In genomic region chr13:51964416-51964815, GRCm38 (mm10) we compare ENCODE assay signal across 8 mouse cellular contexts.
DNase-seq lines count a peak whose midpoint lies in the region; ATAC-seq lines count a peak whose summit lies in the region.

No protein-coding gene starts in this region.

- 31% methylated on average over 6 of the region's 6 CpGs for WGBS in midbrain, embryonic 16.5 days
- WGBS in midbrain, embryonic 15.5 days = 32% methylated on average over 6 of the region's 6 CpGs
- WGBS in kidney, embryonic 16.5 days = 50% methylated on average over 6 of the region's 6 CpGs
- WGBS in forebrain, embryonic 12.5 days = 43% methylated on average over 6 of the region's 6 CpGs

- peak overlapping the region; percentile 34; the same call in 1 of the 2 replicates for H3K27ac ChIP-seq in midbrain, embryonic 16.5 days (ENCODE audit: low read length)
- no peak overlapping the region for H3K27ac ChIP-seq in midbrain, embryonic 15.5 days
- H3K27ac ChIP-seq in kidney, embryonic 16.5 days (ENCODE audit: low read length) = peak overlapping the region; percentile 81
- H3K27ac ChIP-seq in forebrain, embryonic 12.5 days = no peak overlapping the region

- no peaks in the 10 kb centered on the region; the same call in 1 of the 2 replicates for H3K27me3 ChIP-seq in midbrain, embryonic 16.5 days (ENCODE audit: control insufficient read depth, insufficient read depth, low read depth, low read length)
- H3K27me3 ChIP-seq in midbrain, embryonic 15.5 days (replicated peaks) = no peaks in the 10 kb centered on the region
- H3K27me3 ChIP-seq in kidney, embryonic 16.5 days (ENCODE audit: insufficient read depth, low read length) = no peaks in the 10 kb centered on the region
- H3K27me3 ChIP-seq in megakaryocyte, embryonic 14.5 days (replicated peaks) = peaks cover 23% of the 10 kb centered on the region
- H3K27me3 ChIP-seq in forebrain, embryonic 12.5 days = 0 out of 2 replicates have a peak, but pooled peaks cover 2% of the 10 kb centered on the region

- peak; percentile 97 for DNase-seq in heart, adult 11 months
- DNase-seq in layer of hippocampus, adult 11-12 months (ENCODE audit: low spot score) = no peak

- no peak overlapping the region for H3K4me3 ChIP-seq in midbrain, embryonic 16.5 days (ENCODE audit: low read depth, low read length)
- H3K4me3 ChIP-seq in midbrain, embryonic 15.5 days = no peak overlapping the region
- H3K4me3 ChIP-seq in kidney, embryonic 16.5 days (ENCODE audit: low read length) = no peak overlapping the region
- H3K4me3 ChIP-seq in megakaryocyte, embryonic 14.5 days (replicated peaks) = peak overlapping the region; percentile 81
- no peak overlapping the region for H3K4me3 ChIP-seq in forebrain, embryonic 12.5 days (replicated peaks)

- H3K9ac ChIP-seq in midbrain, embryonic 16.5 days (ENCODE audit: low read depth, low read length) = no peak overlapping the region
- no peak overlapping the region for H3K9ac ChIP-seq in midbrain, embryonic 15.5 days
- no peak overlapping the region; the same call in 1 of the 2 replicates for H3K9ac ChIP-seq in kidney, embryonic 16.5 days (replicated peaks; ENCODE audit: low read length)
- no peak overlapping the region for H3K9ac ChIP-seq in forebrain, embryonic 12.5 days

- H3K4me2 ChIP-seq in midbrain, embryonic 16.5 days (ENCODE audit: low read length) = no peak overlapping the region
- H3K4me2 ChIP-seq in midbrain, embryonic 15.5 days = no peak overlapping the region
- H3K4me2 ChIP-seq in kidney, embryonic 16.5 days (replicated peaks; ENCODE audit: low read depth, low read length) = no peak overlapping the region
- no peak overlapping the region for H3K4me2 ChIP-seq in forebrain, embryonic 12.5 days

- no peaks in the 10 kb centered on the region; the same call in 1 of the 2 replicates for H3K4me1 ChIP-seq in midbrain, embryonic 16.5 days (ENCODE audit: control insufficient read depth, insufficient read depth, low read length)
- peaks cover 6% of the 10 kb centered on the region for H3K4me1 ChIP-seq in midbrain, embryonic 15.5 days
- peaks cover 37% of the 10 kb centered on the region for H3K4me1 ChIP-seq in kidney, embryonic 16.5 days (ENCODE audit: insufficient read depth, low read length)
- H3K4me1 ChIP-seq in megakaryocyte, embryonic 14.5 days = peaks cover 76% of the 10 kb centered on the region
- H3K4me1 ChIP-seq in forebrain, embryonic 12.5 days = peaks cover 5% of the 10 kb centered on the region; the same call in 1 of the 2 replicates

- no peaks in the 10 kb centered on the region for H3K9me3 ChIP-seq in midbrain, embryonic 16.5 days (replicated peaks; ENCODE audit: control insufficient read depth, low read length, poor library complexity, severe bottlenecking)
- H3K9me3 ChIP-seq in midbrain, embryonic 15.5 days = no peaks in the 10 kb centered on the region
- no peaks in the 10 kb centered on the region for H3K9me3 ChIP-seq in kidney, embryonic 16.5 days (ENCODE audit: low read length)
- no peaks in the 10 kb centered on the region for H3K9me3 ChIP-seq in megakaryocyte, embryonic 14.5 days
- H3K9me3 ChIP-seq in forebrain, embryonic 12.5 days = no peaks in the 10 kb centered on the region

- no peak for ATAC-seq in midbrain, embryonic 16.5 days
- ATAC-seq in midbrain, embryonic 15.5 days (replicated peaks) = no peak
- ATAC-seq in kidney, embryonic 16.5 days (ENCODE audit: low FRiP score, low TSS enrichment) = peak; percentile 58
- ATAC-seq in cerebellum, adult (ENCODE audit: insufficient number of reproducible peaks, low FRiP score, low TSS enrichment) = no peak
- no peak for ATAC-seq in forebrain, embryonic 12.5 days (ENCODE audit: low FRiP score)

- no peaks in the 10 kb centered on the region for H3K36me3 ChIP-seq in midbrain, embryonic 16.5 days (ENCODE audit: control insufficient read depth, insufficient read depth, low read length)
- H3K36me3 ChIP-seq in midbrain, embryonic 15.5 days (replicated peaks) = no peaks in the 10 kb centered on the region
- H3K36me3 ChIP-seq in kidney, embryonic 16.5 days (ENCODE audit: insufficient read depth, low read length) = no peaks in the 10 kb centered on the region
- H3K36me3 ChIP-seq in megakaryocyte, embryonic 14.5 days (replicated peaks; ENCODE audit: low read length) = no peaks in the 10 kb centered on the region
- no peaks in the 10 kb centered on the region for H3K36me3 ChIP-seq in forebrain, embryonic 12.5 days (replicated peaks)

Comparison
In these comparisons a context has a peak if more than half of its experiments do, and no peak if none do; other contexts are left out.
1. H3K27ac ChIP-seq: peak in midbrain, embryonic 16.5 days (single experiment) and kidney, embryonic 16.5 days (single experiment); none in midbrain, embryonic 15.5 days (single experiment) and forebrain, embryonic 12.5 days (single experiment).